Mouse (Mus musculus): Measurements from ENCODE around the gene Vtn. TPM values are rescaled to one million over a fixed set of nuclear protein-coding genes. Genes with fewer than 3 reads are reported as not detected.

Vtn gene
- polyA plus RNA-seq, 1 experiment from 2014 or later = 16.7 TPM

GRCm38 (mm10) chr11:78467515-78467914, 31.4 kb upstream of the Vtn start:
- H3K27me3 ChIP-seq (replicated peaks; ENCODE audit: low read depth, poor library complexity, severe bottlenecking) = no peaks in the 10 kb centered on the region
- H3K9me3 ChIP-seq = no peaks in the 10 kb centered on the region
- peaks cover 15% of the 10 kb centered on the region for H3K36me3 ChIP-seq (replicated peaks)
- peaks cover 29% of the 10 kb centered on the region for H3K4me1 ChIP-seq
- no peak for DNase-seq (ENCODE audit: low spot score)
- no peak overlapping the region for H3K27ac ChIP-seq (replicated peaks)
- no peak overlapping the region for H3K4me3 ChIP-seq
- WGBS = 82% methylated on average over 7 of the region's 7 CpGs

GRCm38 (mm10) chr11:78467932-78468331, 31.0 kb upstream of the Vtn start:
- no peak overlapping the region for H3K4me3 ChIP-seq
- WGBS = 37% methylated on average over 3 of the region's 3 CpGs
- H3K27me3 ChIP-seq (replicated peaks; ENCODE audit: low read depth, poor library complexity, severe bottlenecking) = no peaks in the 10 kb centered on the region
- H3K36me3 ChIP-seq (replicated peaks) = peaks cover 15% of the 10 kb centered on the region
- no peak for DNase-seq (ENCODE audit: low spot score)
- H3K27ac ChIP-seq (replicated peaks) = no peak overlapping the region
- no peaks in the 10 kb centered on the region for H3K9me3 ChIP-seq
- H3K4me1 ChIP-seq = peaks cover 29% of the 10 kb centered on the region

DNA sequence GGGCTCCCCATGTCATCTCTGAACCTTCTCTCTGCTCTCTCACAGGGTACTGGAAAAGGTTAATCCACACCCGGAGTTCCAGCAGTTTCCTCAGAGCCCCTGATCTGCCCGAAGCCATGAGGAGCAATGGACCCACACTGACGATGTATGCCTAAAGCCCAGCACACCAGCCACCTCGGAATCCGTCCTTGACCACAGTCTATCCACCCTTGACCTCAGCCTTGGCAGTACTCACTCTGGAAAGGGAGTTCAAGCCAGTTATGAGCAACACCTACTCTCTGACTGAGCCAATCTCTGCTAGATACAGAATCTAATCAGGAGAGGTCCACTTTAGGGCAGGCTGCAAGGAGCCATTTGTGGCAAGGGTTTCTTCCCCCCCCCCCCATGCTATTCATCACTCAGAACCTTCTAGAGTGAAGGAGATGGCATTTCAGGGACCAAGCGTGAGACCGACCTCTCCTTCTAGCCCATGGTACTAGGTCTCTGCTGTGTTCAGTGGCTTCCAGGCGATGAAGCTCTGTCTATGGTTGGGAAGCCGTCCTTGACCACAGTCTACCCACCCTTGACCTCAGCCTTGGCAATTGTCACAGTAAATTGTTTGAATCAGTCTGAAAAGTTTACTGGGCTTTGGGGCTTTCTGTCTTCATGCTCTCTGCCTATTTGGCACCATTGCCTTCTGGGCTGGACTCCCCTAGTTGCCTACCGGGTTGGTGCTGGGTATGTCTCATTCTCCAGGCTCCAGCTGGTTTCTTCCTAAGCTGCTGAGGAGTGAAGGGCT, 27.4 kb upstream of the Vtn start:
- no peak overlapping the region; the same call in 1 of the 2 replicates for H3K4me3 ChIP-seq
- H3K4me1 ChIP-seq = peaks cover 5% of the 10 kb centered on the region
- peaks cover 15% of the 10 kb centered on the region for H3K36me3 ChIP-seq (replicated peaks)
- 90% methylated on average over 10 of the region's 10 CpGs for WGBS
- H3K27ac ChIP-seq (replicated peaks) = no peak overlapping the region
- H3K9me3 ChIP-seq = no peaks in the 10 kb centered on the region
- no peak for DNase-seq (ENCODE audit: low spot score)
- no peaks in the 10 kb centered on the region for H3K27me3 ChIP-seq (replicated peaks; ENCODE audit: low read depth, poor library complexity, severe bottlenecking)

- no peak overlapping the region for H3K4me3 ChIP-seq
- 86% methylated on average over 3 of the region's 3 CpGs for WGBS
- H3K9me3 ChIP-seq = no peaks in the 10 kb centered on the region
- no peak for DNase-seq (ENCODE audit: low spot score)
- H3K27me3 ChIP-seq (replicated peaks; ENCODE audit: low read depth, poor library complexity, severe bottlenecking) = no peaks in the 10 kb centered on the region
- H3K36me3 ChIP-seq (replicated peaks) = peaks cover 15% of the 10 kb centered on the region
- H3K27ac ChIP-seq (replicated peaks) = no peak overlapping the region
- H3K4me1 ChIP-seq = no peaks in the 10 kb centered on the region
These were observed 23.6 kb upstream of the Vtn start for GRCm38 (mm10) chr11:78475289-78475688.

DNA sequence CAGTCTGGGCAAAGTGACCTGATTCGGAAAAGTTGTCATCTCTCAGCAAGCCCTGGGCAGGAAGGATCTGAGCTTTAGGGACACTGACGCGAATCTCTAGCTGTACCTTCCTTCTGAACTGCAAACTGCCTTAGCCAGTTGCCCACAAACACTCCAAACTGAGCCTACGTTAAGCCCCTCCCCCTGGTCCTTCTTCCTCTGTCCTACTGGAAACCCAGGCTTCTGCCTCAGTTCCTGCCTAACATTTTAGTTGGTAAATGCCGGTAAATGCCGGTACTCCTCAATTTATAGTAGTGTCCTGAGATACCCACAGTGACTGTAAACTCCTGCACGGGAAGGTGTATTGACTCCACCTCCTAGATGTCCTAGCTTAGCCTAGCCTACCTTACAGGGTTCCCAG, 15.3 kb upstream of the Vtn start:
- 68% methylated on average over 7 of the region's 7 CpGs for WGBS
- Histone ChIP-seq H3K4me1 (peaks cover 5% of the 10 kb centered on the region), H3K36me3 (replicated peaks) (no peaks in the 10 kb centered on the region), H3K9me3 (no peaks in the 10 kb centered on the region), H3K27ac (replicated peaks) (no peak overlapping the region), H3K4me3 (no peak overlapping the region), H3K27me3 (replicated peaks; ENCODE audit: low read depth, poor library complexity, severe bottlenecking) (peaks cover 57% of the 10 kb centered on the region)
- DNase-seq (ENCODE audit: low spot score) = no peak

DNA sequence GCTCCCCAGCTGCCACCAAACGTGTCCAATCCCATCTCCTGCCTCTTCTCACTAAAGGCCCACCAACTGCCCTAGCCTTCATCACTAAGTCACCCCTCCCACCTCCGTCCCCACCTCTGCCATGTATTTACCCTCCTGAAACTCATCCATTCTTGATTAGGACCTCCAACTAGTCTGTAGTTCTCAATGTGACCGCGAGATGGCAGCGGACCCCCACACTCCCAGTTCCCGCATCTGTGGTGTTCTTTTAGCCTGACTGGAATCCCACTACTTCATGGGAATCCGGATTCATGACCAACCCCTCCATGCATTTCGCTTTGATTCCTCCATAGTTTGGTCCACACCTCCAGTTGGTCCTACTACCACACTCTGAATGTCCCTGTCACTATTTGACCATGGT, 10.7 kb upstream of the Vtn start:
- no peaks in the 10 kb centered on the region for H3K36me3 ChIP-seq (replicated peaks)
- H3K4me1 ChIP-seq = peaks cover 14% of the 10 kb centered on the region
- H3K27ac ChIP-seq (replicated peaks) = no peak overlapping the region
- DNase-seq (ENCODE audit: low spot score) = peak; percentile 83
- H3K9me3 ChIP-seq = no peaks in the 10 kb centered on the region
- peak overlapping the region; percentile 17; the same call in 1 of the 2 replicates for H3K4me3 ChIP-seq
- WGBS = 4% methylated on average over 8 of the region's 8 CpGs
- peaks cover 91% of the 10 kb centered on the region for H3K27me3 ChIP-seq (replicated peaks; ENCODE audit: low read depth, poor library complexity, severe bottlenecking)

- peak; percentile 75 for DNase-seq (ENCODE audit: low spot score)
- H3K4me3 ChIP-seq = peak overlapping the region; percentile 51
- no peaks in the 10 kb centered on the region for H3K36me3 ChIP-seq (replicated peaks)
- peaks cover 14% of the 10 kb centered on the region for H3K4me1 ChIP-seq
- 7% methylated on average over 48 of the region's 48 CpGs for WGBS
- H3K27me3 ChIP-seq (replicated peaks; ENCODE audit: low read depth, poor library complexity, severe bottlenecking) = peaks cover 97% of the 10 kb centered on the region
- H3K27ac ChIP-seq (replicated peaks) = no peak overlapping the region; the same call in 1 of the 2 replicates
- H3K9me3 ChIP-seq = no peaks in the 10 kb centered on the region
These were observed 8.1 kb upstream of the Vtn start for GRCm38 (mm10) chr11:78490781-78491241.

GRCm38 (mm10) chr11:78495904-78496303, 3.0 kb upstream of the Vtn start:
- Histone ChIP-seq H3K36me3 (replicated peaks) (no peaks in the 10 kb centered on the region), H3K4me1 (peaks cover 31% of the 10 kb centered on the region), H3K4me3 (no peak overlapping the region), H3K27me3 (replicated peaks; ENCODE audit: low read depth, poor library complexity, severe bottlenecking) (peaks cover 88% of the 10 kb centered on the region), H3K9me3 (no peaks in the 10 kb centered on the region), H3K27ac (replicated peaks) (no peak overlapping the region)
- peak; percentile 75 for DNase-seq (ENCODE audit: low spot score)
- 5% methylated on average over 6 of the region's 6 CpGs for WGBS

GRCm38 (mm10) chr11:78497071-78497541, 1.8 kb upstream of the Vtn start:
- H3K27ac ChIP-seq (replicated peaks) = peak overlapping the region; percentile 71; the same call in 1 of the 2 replicates
- peaks cover 87% of the 10 kb centered on the region for H3K27me3 ChIP-seq (replicated peaks; ENCODE audit: low read depth, poor library complexity, severe bottlenecking)
- DNase-seq (ENCODE audit: low spot score) = peak; percentile 68
- peak overlapping the region; percentile 71 for H3K4me3 ChIP-seq
- peaks cover 29% of the 10 kb centered on the region for H3K4me1 ChIP-seq
- WGBS = under 1% methylated on average over 44 of the region's 44 CpGs
- no peaks in the 10 kb centered on the region for H3K9me3 ChIP-seq
- no peaks in the 10 kb centered on the region for H3K36me3 ChIP-seq (replicated peaks)

GRCm38 (mm10) chr11:78497544-78498522, 1.1 kb upstream of the Vtn start, which contains the start of gene Sarm1:
Sarm1 (minus strand) TSS chr11:78497754.
- WGBS = 4% methylated on average over 36 of the region's 36 CpGs
- Histone ChIP-seq H3K36me3 (replicated peaks) (no peaks in the 10 kb centered on the region), H3K27me3 (replicated peaks; ENCODE audit: low read depth, poor library complexity, severe bottlenecking) (peaks cover 80% of the 10 kb centered on the region), H3K9me3 (no peaks in the 10 kb centered on the region), H3K4me3 (peak within 1 kb of the TSS; percentile 71), H3K4me1 (peaks cover 29% of the 10 kb centered on the region), H3K27ac (replicated peaks) (peak within 1 kb of the TSS; percentile 71)
- peak; percentile 97 for DNase-seq (ENCODE audit: low spot score)

DNA sequence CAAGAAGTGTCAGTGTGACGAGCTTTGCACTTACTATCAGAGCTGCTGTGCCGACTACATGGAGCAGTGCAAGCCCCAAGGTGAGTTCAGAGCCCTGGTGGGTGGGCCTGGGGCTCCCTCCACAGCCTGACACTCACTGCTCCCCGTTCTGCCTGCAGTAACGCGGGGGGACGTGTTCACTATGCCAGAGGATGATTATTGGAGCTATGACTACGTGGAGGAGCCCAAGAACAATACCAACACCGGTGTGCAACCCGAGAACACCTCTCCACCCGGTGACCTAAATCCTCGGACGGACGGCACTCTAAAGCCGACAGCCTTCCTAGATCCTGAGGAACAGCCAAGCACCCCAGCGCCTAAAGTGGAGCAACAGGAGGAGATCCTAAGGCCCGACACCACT, 652 bp downstream of the Vtn start:
- H3K27ac ChIP-seq (replicated peaks) = peak overlapping the region; percentile 35; the same call in 1 of the 2 replicates
- peaks cover 66% of the 10 kb centered on the region for H3K27me3 ChIP-seq (replicated peaks; ENCODE audit: low read depth, poor library complexity, severe bottlenecking)
- no peaks in the 10 kb centered on the region for H3K9me3 ChIP-seq
- H3K4me3 ChIP-seq = peak overlapping the region; percentile 2; the same call in 1 of the 2 replicates
- 49% methylated on average over 16 of the region's 16 CpGs for WGBS
- no peaks in the 10 kb centered on the region for H3K36me3 ChIP-seq (replicated peaks)
- no peak for DNase-seq (ENCODE audit: low spot score)
- peaks cover 29% of the 10 kb centered on the region for H3K4me1 ChIP-seq

DNA sequence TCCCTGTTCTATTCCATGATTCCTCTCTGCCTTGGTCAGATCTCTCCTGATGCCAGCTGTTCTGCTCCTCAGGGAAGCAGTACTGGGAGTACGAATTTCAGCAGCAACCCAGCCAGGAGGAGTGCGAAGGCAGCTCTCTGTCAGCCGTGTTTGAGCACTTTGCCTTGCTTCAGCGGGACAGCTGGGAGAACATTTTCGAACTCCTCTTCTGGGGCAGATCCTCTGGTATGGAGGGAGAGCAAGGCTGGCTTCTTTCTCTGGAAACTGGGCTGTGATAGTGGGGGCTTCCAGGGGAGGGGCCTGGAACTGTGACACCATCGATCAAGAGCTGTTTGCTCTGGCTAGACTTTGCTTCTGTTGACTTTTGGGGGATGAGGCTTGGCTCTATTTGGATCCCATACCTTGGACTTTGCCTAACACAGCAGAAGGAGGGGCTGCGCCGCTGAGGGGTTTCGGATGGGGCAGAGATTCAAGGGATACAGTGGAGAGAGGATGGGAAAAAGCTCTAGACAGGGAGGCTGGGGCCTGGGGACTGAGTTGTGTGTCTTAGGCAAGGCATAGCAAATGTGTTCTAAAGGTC, 1.8 kb downstream of the Vtn start:
- H3K27me3 ChIP-seq (replicated peaks; ENCODE audit: low read depth, poor library complexity, severe bottlenecking) = peaks cover 54% of the 10 kb centered on the region
- H3K27ac ChIP-seq (replicated peaks) = no peak overlapping the region
- H3K9me3 ChIP-seq = no peaks in the 10 kb centered on the region
- no peak overlapping the region for H3K4me3 ChIP-seq
- DNase-seq (ENCODE audit: low spot score) = no peak
- H3K4me1 ChIP-seq = peaks cover 29% of the 10 kb centered on the region
- 81% methylated on average over 9 of the region's 9 CpGs for WGBS
- H3K36me3 ChIP-seq (replicated peaks) = peaks cover 9% of the 10 kb centered on the region

Data from embryonic facial prominence, embryonic 10.5 days (tissue).